Mouse (Mus musculus) gastrocnemius, postnatal 4 days (tissue): ENCODE results near the gene Tmem233. TPM values are rescaled to one million over a fixed set of nuclear protein-coding genes. Genes with fewer than 3 reads are reported as not detected.

Experiments
- DNase-seq, 2 experiments: peaks; one replicate each; pipeline ENCODE4 v3.0.0; 2021 to 2022; ENCODE audit warnings: low spot score in 2 of 2, mixed read lengths in 2 of 2
- total RNA-seq, 2 experiments: library from RNA; stranded (reverse); gene quantifications; 2 replicates each; pipeline ENCODE4 v1.2.3; 2021

The Tmem233 gene
- total RNA-seq, 2 experiments from 2014 or later = 43.7 to 44.3 TPM

- no peak for DNase-seq
Measured at GRCm38 (mm10) chr5:116006324-116007099, 76.5 kb downstream of the Tmem233 start.

GRCm38 (mm10) chr5:116004271-116004670 lies 78.8 kb downstream of the Tmem233 start:
- DNase-seq = no peak

GRCm38 (mm10) chr5:116003825-116004224 lies 79.2 kb downstream of the Tmem233 start:
- DNase-seq = no peak

- no peak for DNase-seq
Measured at GRCm38 (mm10) chr5:116003154-116003553, 79.9 kb downstream of the Tmem233 start.

- no peak for DNase-seq
Measured at GRCm38 (mm10) chr5:115997376-115997775, 85.7 kb downstream of the Tmem233 start.

GRCm38 (mm10) chr5:115994101-115994500 lies 88.9 kb downstream of the Tmem233 start:
- no peak for DNase-seq

- DNase-seq = no peak
Measured at GRCm38 (mm10) chr5:115991717-115992116, 91.3 kb downstream of the Tmem233 start.

Other genes starting within 250 kb of the Tmem233 start
- 10 to 100 TPM; 12.7 to 15.6 TPM for gene Cit, start 238.0 kb downstream of the Tmem233 start, total RNA-seq
- gene Prkab1, start 58.7 kb downstream of the Tmem233 start, total RNA-seq = 10 to 100 TPM; 29.8 to 31.1 TPM
- under 1 TPM in 1 of 2 experiments, not detected in 1; 0.08 TPM for gene Ccdc60, start 205.7 kb upstream of the Tmem233 start, total RNA-seq